ENCODE assay signal across 8 mouse cellular contexts in genomic region chr1:184791109-184791508, GRCm38 (mm10). TPM values are rescaled to one million over a fixed set of nuclear protein-coding genes. Genes with fewer than 3 reads are reported as not detected.
DNase-seq lines count a peak whose midpoint lies in the region; ATAC-seq and TF ChIP-seq lines count a peak whose summit lies in the region.

No protein-coding gene starts in this region.

- no peak overlapping the region for H3K4me3 ChIP-seq in embryonic fibroblast, embryonic 13.5 days (ENCODE audit: insufficient read depth, low read length)
- no peak overlapping the region for H3K4me3 ChIP-seq in forebrain, embryonic 11.5 days (ENCODE audit: low read depth, low read length)

- TF ChIP-seq POLR2A in embryonic fibroblast, embryonic 13.5 days (IDR thresholded peaks at IDR 0.05; ENCODE audit: low read depth, low read length): no peak

- no peak overlapping the region for H3K27ac ChIP-seq in embryonic fibroblast, embryonic 13.5 days (ENCODE audit: insufficient read depth, low read length)
- no peak overlapping the region for H3K27ac ChIP-seq in forebrain, embryonic 11.5 days (ENCODE audit: low read depth, low read length)

- intact Hi-C loops in left cerebral cortex, postnatal 25 days (cut with DNase I): loop anchor here (5.0 kb wide), 1 partner anchor 524 kb away; no protein-coding TSS in a partner anchor

- peak; percentile 12 for DNase-seq in cerebellum, adult 11 months
- DNase-seq in cerebellum, adult 11-12 months: no peak
- DNase-seq in left cerebral cortex, postnatal 25 days (ENCODE audit: low spot score in 2 of 2): peak; percentile 35 to 38
- no peak for DNase-seq in left cerebral cortex, adult 11 months (ENCODE audit: low spot score)
- DNase-seq in T-cell, adult 2 months (ENCODE audit: low spot score): peak; percentile 55
- DNase-seq in forebrain, embryonic 11.5 days (ENCODE audit: low spot score): no peak

- WGBS in forebrain, embryonic 11.5 days: 7% methylated on average over 2 of the region's 2 CpGs

- H3K4me2 ChIP-seq in forebrain, embryonic 11.5 days (ENCODE audit: low read depth, low read length, severe bottlenecking): no peak overlapping the region

- H3K27me3 ChIP-seq in forebrain, embryonic 11.5 days (ENCODE audit: control insufficient read depth, insufficient read depth, low read length): no peaks in the 10 kb centered on the region

- TF ChIP-seq CTCF in embryonic fibroblast, embryonic 13.5 days (IDR thresholded peaks at IDR 0.05; ENCODE audit: borderline replicate concordance, insufficient read depth, low read length): peak; percentile 17; the same call in 1 of the 2 replicates

- no peak overlapping the region for H3K9ac ChIP-seq in forebrain, embryonic 11.5 days (ENCODE audit: low read length)

- peak; percentile 66 for ATAC-seq in megakaryocyte progenitor cell, adult 5-6 weeks (replicated peaks; ENCODE audit: poor library complexity)
- ATAC-seq in forebrain, embryonic 11.5 days (replicated peaks; ENCODE audit: low FRiP score): no peak

- H3K36me3 ChIP-seq in forebrain, embryonic 11.5 days (ENCODE audit: control insufficient read depth, insufficient read depth, low read length): no peaks in the 10 kb centered on the region

- H3K9me3 ChIP-seq in forebrain, embryonic 11.5 days (ENCODE audit: control insufficient read depth, low read length): no peaks in the 10 kb centered on the region

- no peaks in the 10 kb centered on the region for H3K4me1 ChIP-seq in embryonic fibroblast, embryonic 13.5 days (ENCODE audit: control insufficient read depth, insufficient read depth, low read length)
- H3K4me1 ChIP-seq in forebrain, embryonic 11.5 days (replicated peaks; ENCODE audit: control insufficient read depth, insufficient read depth, low read length): no peaks in the 10 kb centered on the region

RNA-seq across cellular contexts. Expression of gene Marc1, which starts 20.0 kb away (rescaled TPM):
- not detected for total RNA-seq in left cerebral cortex, postnatal 25 days (2021)
- not detected in 2 replicates for polyA plus RNA-seq in embryonic fibroblast, embryonic 13.5 days (2011; ENCODE audit: insufficient read length, low read depth, missing spikeins)
- 0.49 and 0.67 TPM in 2 replicates for total RNA-seq in megakaryocyte progenitor cell, adult 5-6 weeks (2015)
- total RNA-seq in megakaryocyte progenitor cell, adult 5-6 weeks (2017): 0.33 TPM in 1 of 2 replicates, not detected in the other
- polyA plus RNA-seq in forebrain, embryonic 11.5 days (2014; fragmentation: Nextera tagmentation; extraction: Ambion mirVana): 0.15 TPM in 1 of 2 replicates, not detected in the other

RNA-seq across cellular contexts. Expression of gene Marc2, which starts 55.1 kb away (rescaled TPM):
- 100 to 1,000 TPM; 146 to 165 TPM for total RNA-seq in left cerebral cortex, postnatal 25 days (2021)
- polyA plus RNA-seq in embryonic fibroblast, embryonic 13.5 days (2011; ENCODE audit: insufficient read length, low read depth, missing spikeins): 86.4 and 97.6 TPM in 2 replicates
- total RNA-seq in megakaryocyte progenitor cell, adult 5-6 weeks (2015): 217 and 227 TPM in 2 replicates
- total RNA-seq in megakaryocyte progenitor cell, adult 5-6 weeks (2017): 65.4 and 72.7 TPM in 2 replicates
- polyA plus RNA-seq in forebrain, embryonic 11.5 days (2014; fragmentation: Nextera tagmentation; extraction: Ambion mirVana): 89.7 and 96.4 TPM in 2 replicates

RNA-seq across cellular contexts. Expression of gene Hlx, which starts 58.7 kb away (rescaled TPM):
- total RNA-seq in left cerebral cortex, postnatal 25 days (2021): 1 to 10 TPM; 1.1 to 1.3 TPM
- 5.0 and 5.4 TPM in 2 replicates for polyA plus RNA-seq in embryonic fibroblast, embryonic 13.5 days (2011; ENCODE audit: insufficient read length, low read depth, missing spikeins)
- total RNA-seq in megakaryocyte progenitor cell, adult 5-6 weeks (2015): 11.6 and 14.7 TPM in 2 replicates
- total RNA-seq in megakaryocyte progenitor cell, adult 5-6 weeks (2017): 10.3 and 15.2 TPM in 2 replicates
- 3.0 and 4.6 TPM in 2 replicates for polyA plus RNA-seq in forebrain, embryonic 11.5 days (2014; fragmentation: Nextera tagmentation; extraction: Ambion mirVana)

Comparison
In these comparisons a context has a peak if more than half of its experiments do, and no peak if none do; other contexts are left out.
1. DNase-seq: peak in cerebellum, adult 11 months (single experiment), left cerebral cortex, postnatal 25 days (2 of 2) and T-cell, adult 2 months (single experiment); none in cerebellum, adult 11-12 months (single experiment), left cerebral cortex, adult 11 months (single experiment) and forebrain, embryonic 11.5 days (single experiment).
2. RNA of gene Hlx, which starts 58.7 kb away (total RNA-seq): 10.3 to 15.2 TPM in megakaryocyte progenitor cell, adult 5-6 weeks; 1.1 to 1.3 TPM in left cerebral cortex, postnatal 25 days; every median in the first group is over 4 times any median in the second.